Mouse (Mus musculus): ENCODE results near the gene Cdk19. TPM values are rescaled to one million over a fixed set of nuclear protein-coding genes. Genes with fewer than 3 reads are reported as not detected.
"Not testable (repeated sequence)": the region's sequence is repeated elsewhere in the genome, so short reads cannot be mapped to it uniquely, and the experiment has no call there.

Gene Cdk19
- total RNA-seq, 2 experiments from 2014 or later, result 6.9 to 16.6 TPM

DNA sequence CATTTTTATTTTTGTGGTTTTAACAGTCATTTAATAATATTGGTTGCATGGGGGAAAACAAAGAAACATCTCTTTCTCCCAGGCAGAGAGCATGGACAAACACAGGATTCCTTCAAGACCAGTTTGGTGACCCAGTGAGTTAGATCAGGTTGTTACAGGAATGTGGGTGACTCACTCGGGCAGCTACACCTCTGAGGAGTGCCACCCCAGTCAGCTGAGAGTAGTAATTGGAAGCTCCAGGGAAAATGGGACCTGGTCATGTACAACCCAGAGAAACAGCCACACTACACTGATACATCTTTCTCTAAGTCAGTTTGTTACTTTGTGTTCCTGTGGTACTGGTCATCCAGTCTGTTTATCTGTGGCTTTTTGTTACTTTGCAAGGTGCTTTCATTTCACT is 40.3 kb downstream of the Cdk19 start:
- no peak for DNase-seq
- intact Hi-C loops (cut with DNase I), result no loop called here

DNA sequence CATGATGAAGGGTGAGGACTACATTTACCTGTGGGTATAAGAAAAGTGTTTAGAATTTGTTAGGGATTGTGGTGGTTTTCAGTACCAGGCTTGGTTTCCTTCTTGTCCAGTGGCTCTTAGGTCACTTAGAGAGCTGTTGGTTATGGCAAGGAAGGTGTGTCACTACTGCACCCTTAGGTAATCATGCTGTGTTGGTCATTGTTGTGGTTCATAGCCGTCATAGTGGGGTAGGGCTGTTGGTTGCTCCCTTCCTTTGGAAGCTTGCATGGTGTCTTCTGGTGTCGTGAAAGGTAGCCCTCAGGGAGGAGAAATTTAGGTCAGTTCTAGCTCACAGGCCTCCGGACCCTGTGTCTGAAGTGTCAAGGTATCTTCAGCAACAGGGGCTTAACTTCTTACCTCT is 46.0 kb downstream of the Cdk19 start:
- intact Hi-C loops (cut with DNase I), result no loop called here
- no peak for DNase-seq

DNA sequence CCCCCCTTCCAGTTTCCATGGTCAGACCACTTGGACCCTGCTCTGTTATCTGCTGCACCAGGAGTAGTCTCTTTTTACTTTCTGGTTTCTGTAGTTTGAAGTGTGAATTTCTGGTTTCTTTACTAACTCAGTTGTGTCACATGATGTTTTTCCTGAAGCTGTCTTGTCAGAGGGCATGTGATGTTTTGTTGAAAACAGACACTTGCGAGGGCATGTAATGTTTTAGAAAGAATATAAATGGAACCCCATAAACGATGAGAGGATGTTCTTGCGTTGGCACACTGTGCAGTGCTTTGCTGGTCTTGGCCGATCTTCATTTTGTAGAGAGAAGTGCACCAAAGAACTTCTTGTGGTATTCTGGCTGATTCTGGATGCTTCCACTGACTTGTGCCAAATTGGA is 46.8 kb downstream of the Cdk19 start:
- DNase-seq, result no peak
- intact Hi-C loops (cut with DNase I), result no loop called here

DNA sequence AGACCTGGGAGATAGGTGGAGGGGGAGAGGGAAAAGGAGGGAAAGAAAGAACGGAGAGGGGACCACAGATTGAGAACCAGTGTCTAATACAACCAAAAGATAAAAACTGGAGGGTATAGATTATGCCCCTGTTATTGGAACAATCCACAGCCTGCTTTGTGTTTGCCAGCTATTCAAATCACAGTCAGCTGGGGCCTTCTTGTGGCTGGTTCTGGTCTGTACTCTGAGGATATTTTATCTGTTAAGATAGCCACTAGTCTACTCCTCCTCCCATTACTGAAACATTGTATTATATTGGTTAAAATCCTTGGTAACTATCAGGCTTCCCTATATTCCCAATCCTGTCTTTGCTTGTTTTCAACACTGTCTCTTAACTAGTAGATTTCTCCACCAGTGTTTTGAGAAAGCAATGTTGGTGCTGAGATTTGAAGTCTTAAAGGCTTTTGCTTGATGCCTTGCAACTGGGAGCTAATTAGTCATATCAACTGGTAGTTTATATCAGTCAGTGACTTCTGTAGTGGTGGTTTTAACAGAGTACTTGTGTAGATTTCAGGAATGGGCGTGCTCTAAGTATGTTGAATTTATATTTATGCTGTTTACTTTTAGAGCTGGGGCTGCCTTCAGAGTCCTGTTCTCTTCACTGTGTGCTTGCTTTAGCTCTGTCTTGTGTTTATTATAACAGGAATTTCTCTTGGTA is 54.2 kb downstream of the Cdk19 start:
- intact Hi-C loops (cut with DNase I), result no loop called here
- no peak for DNase-seq

DNA sequence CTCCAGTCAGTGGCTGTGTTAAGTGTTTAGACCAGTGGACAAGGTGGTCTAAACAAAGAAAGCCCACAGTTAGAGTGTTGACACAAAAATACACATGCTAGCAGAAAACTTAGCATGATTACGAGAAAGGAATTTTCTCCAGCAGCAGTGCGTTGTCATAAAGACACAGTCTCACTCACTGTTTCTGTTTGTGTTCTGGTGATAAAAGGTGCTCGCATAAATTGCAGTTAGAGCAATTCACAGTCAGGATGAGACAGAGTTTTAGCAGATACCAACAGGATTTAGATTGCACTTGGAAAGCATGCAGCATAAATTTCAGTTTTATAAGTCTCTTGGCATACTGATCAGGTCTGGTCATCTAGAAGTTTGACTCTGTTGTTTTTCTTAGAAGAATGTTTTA is 59.5 kb downstream of the Cdk19 start:
- intact Hi-C loops (cut with DNase I), result no loop called here
- DNase-seq, result no peak

DNA sequence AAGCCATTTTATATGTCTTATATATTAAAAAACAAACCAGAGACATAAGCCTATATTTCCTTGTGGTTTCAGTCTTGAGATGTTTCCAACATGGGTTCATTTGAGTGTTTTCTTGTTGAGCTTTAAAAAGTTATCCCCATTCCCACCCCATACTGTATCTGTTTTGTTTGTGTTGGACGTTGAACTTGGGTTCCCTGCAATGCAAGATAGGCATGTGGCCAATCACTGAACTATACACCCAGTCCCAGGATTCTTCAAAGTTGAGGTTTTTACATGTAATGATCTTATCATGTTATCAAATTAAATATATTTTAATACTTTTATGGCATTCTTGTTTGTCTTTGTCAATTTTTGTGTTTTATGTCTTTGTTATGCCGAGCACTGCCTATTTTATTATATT is 60.0 kb downstream of the Cdk19 start:
- intact Hi-C loops (cut with DNase I), result no loop called here
- DNase-seq, result no peak

DNA sequence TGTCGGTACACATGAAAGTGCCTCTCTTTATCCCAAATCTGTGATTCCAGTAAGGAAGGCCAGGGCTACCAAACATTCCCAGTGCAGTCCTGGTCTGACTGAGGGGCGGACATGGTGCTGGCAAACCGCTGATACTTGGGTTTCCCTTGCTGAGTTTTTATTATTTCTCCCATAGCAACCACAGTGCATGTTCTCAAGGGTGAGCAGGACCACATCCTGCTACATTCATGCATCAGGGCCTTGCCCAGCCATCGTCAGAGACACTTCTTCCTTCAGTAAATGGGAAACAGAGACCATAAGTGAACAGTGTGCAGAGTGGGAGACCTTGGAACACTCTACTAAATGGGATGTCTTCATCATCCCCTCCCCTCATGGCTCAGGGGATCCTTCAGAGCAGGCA is 60.9 kb downstream of the Cdk19 start:
- intact Hi-C loops (cut with DNase I), result no loop called here
- no peak for DNase-seq

DNA sequence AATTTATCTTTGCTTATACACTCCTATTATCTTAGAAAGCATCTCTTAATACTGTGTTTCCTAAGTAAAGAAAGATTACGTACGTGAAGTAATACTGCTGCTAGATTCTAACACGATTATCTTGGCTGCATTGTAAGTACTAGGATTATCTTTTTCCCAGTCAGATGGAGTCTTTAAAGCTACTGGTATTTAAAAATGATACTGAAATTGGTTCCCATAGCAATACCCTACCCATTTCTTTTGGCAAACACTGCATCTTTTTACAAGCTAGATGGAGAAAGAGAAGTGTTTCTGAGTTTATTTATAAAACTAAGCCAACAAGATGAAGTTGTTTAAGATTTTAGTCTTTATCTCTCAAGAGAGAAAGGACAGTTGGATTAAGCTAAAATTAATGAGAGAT is 67.3 kb downstream of the Cdk19 start:
- intact Hi-C loops (cut with DNase I), result no loop called here
- no peak for DNase-seq

DNA sequence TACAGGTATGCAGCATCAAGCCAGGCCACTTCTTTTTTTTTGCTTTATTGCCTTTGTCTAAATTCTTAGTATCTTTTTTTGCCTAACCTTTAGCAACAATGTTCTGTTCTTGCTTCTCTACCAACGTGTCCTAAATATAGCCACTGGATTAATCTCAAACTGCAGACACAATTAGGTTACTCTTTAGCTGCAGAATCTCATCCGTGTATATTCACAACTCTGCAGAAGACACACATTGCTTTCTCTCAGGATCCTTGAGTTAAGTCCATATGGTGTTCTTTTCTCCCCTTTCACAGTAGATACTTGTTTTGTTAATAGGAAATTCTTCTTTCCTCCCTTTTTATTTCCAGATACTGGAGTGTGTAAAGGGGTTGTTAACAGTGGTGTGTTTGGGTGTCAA is 70.0 kb downstream of the Cdk19 start:
- intact Hi-C loops (cut with DNase I), result no loop called here
- DNase-seq, result no peak

DNA sequence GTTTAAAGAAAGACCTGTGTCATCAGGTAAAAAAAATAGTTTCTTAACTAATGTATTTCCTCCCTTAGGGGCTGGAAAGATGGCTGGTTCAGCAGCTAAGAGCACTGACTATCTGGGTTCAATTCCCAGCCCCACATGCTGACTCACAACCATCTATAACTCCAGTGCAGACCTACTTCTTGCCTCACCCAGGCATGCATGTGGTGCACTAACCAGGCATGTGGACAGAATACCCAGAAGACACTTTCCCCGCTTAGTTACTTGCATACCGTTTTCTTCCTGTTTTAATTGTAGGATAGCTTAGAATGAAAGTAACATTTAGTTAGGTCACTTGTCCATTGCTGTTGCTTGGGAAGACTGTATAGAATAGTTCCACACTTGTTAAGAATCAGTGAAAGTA is 72.0 kb downstream of the Cdk19 start:
- intact Hi-C loops (cut with DNase I), result no loop called here
- no peak for DNase-seq

DNA sequence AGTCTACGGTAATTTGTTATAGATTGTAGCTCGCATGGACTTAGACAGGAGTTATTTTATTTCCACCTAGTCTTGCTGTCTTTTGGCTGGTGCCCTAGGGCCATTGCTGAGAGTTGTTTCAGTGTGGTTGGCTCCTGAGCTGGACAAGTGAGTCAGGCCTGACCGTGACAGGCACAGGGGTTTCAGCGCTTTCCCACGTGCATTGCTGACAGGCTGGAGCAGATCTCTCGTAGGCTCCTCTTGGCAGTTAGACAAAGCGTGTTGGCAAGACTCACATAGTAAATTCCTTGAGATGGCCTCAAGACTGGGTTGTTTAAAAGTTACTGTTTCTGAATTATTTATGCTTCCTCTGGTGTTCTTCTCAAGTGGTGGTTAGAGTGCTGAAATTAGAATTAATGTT is 77.6 kb downstream of the Cdk19 start:
- intact Hi-C loops (cut with DNase I), result no loop called here
- no peak for DNase-seq

DNA sequence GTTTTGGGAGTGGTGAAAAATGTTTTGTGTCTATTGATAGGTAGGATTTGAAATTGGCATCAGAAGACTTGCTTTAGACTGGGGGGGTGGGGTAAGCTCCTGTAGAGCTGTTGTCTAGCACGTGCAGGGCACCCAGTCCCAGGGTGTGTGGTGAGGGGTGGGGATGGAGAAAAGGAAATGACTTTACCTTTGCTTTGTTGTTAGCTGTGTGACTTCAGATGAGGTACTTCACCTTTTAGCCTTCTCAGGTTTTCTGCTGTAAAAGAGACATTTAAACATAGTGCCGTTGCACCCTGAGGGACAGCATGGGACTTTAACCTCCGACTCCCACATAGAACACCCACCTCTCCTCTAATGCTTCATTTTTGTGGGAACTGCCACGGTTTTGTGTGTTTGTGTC is 80.5 kb downstream of the Cdk19 start:
- no peak for DNase-seq
- intact Hi-C loops (cut with DNase I), result no loop called here

DNA sequence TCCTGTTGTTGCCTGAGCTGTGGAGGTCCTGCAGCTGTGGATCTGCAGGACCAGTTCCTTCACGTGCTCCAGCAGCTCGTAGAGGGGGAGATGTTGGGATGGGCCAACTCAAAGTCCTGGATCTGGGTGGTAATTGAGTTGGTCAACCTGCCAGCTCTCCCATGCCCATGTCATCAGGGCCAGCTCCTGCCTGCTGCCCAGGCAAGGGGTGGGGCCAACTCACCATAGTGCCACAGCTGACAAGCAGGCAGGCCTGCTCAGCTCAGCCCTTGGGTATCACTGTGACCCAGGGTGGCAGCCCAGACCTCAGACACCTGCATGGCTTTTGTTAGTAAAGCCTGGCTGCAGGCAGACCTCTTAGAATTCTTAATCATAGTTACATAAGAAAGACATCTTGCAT is 81.3 kb downstream of the Cdk19 start:
- no peak for DNase-seq
- intact Hi-C loops (cut with DNase I), result no loop called here

DNA sequence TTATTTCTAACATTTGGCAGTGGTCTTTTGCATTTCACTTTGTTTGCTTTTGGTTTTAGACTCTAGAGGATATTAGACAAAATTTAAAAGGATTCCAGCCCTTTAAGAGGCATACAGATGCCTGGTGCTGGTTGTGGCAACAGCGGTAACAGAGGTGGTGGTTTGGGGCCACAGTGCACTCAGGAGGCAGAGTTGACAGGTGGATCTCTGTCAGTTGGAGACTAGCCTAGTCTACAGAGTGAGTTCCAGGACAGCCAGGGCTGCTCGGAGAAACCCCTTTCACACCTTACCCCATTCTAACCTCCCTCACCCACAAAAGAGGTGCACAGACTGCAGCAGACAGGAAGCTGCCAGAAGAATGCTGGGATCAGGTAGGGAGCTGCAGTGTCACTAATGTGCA is 82.4 kb downstream of the Cdk19 start:
- DNase-seq, result no peak
- intact Hi-C loops (cut with DNase I), result no loop called here

DNA sequence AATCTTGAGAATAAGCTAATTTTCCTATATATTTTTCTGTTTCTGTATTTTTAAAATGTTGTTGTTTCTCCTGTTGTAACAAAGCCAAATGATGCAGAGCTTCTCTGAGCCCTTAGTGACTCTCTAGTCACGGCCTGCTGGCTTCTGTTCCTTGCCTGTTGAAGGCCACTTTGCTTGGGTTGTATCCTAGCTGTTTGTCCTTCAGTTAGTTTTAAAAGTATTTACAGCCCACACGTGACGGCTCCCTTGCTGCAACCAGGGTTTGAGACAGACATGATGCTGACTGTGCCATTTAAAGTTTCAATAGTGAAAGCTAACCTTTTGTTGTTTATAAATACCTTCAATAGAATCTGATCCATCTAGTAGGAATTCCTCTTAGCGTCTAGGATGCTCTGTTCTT is 83.3 kb downstream of the Cdk19 start:
- DNase-seq, result no peak
- intact Hi-C loops (cut with DNase I), result no loop called here

DNA sequence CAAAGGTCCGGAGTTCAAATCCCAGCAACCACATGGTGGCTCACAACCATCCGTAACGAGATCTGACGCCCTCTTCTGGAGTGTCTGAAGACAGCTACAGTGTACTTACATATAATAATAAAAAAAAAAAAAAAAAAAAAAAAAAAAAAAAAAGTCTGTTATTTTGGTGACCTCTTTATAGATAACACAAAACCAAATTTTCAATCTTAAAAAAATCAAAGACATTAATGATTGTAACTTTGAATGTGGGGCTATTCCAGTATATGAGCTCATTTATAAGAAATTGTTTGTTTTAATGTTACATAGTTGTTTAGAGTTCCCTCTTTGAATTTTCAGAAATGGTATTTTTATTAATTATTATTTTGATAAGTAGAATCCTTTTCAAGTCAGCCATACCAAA is 85.1 kb downstream of the Cdk19 start:
- intact Hi-C loops (cut with DNase I), result not testable (repeated sequence)

DNA sequence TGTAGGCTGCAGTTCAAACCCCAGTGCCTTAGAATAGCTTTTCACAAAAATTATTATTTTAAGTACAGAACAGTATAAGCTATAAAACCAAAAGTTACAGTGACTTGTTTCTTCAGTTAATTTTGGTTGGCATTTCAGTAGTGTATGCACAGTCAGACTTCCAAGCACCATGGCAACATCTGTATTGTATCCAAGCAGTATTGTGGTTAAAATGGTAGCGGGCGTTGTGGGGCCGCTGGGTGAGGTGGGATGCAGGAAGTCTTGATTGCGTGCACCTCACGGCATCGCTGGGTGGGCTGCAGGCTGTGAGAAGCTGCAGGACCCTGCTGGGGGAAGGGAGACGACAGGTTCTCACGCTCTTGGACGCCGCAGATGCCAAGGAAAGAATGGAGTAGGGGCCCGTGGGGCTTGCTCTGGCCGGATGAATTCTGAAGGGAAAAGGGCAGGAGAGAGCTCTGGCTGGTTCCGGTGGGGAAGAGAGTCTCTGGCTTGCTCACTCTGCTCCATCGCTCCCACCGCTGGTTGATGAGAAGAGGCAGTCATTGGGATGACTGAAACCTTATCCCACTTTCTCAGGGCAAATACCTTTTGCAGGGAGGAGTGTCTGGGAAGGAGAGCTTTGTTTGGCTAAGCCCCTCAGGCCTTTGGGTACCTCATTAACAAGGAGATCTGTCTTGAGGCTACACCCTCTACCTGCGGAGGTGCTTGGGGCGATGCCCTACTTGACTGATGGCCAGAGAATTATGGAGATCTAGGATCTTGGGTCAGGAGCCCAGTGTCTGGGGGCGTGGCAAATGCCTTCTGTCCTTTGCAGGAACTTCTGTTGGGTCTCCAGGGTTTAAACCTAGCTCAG is 86.1 kb downstream of the Cdk19 start:
- intact Hi-C loops (cut with DNase I), result no loop called here
- DNase-seq, result no peak

More for the DNA sequence above, 85.1 kb downstream of the Cdk19 start:
- not testable (repeated sequence) for DNase-seq

DNA sequence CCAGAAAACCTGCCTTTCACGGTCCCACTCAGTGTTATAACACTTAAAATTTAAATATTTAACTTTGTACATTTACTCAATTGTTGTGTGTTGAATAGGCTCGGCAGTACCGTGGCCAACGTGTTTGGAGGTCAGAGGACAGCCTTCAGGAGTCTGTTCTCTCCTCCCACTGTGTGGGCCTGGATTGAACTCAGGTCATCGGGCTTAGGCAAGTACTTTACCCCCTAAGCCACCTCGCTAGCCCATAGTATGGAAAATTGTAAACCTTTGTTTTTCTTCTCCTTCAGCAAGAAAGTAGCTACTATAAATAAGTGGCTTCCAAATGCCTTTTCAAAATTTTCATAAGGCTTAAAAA is 86.7 kb downstream of the Cdk19 start:
- DNase-seq, result no peak
- intact Hi-C loops (cut with DNase I), result no loop called here

DNA sequence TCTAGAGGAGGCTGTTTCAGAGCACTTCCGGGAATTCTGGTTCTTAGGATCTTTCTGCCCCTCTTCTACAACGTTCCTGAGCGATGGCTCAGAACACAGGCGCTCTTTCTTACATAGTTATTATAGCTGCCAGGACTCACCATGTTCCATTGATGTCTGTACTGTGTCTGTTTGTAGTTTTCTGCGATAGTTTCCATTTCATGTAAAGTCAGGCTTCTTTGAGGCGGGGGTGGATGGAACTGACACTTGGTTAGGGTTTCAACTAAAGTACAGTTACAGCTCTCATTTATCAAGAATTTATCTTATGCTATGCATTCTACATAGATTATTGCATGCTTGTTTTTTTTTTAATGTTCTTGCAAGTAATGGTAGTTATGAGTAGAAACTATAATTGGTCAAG is 89.3 kb downstream of the Cdk19 start:
- no peak for DNase-seq
- intact Hi-C loops (cut with DNase I), result no loop called here

DNA sequence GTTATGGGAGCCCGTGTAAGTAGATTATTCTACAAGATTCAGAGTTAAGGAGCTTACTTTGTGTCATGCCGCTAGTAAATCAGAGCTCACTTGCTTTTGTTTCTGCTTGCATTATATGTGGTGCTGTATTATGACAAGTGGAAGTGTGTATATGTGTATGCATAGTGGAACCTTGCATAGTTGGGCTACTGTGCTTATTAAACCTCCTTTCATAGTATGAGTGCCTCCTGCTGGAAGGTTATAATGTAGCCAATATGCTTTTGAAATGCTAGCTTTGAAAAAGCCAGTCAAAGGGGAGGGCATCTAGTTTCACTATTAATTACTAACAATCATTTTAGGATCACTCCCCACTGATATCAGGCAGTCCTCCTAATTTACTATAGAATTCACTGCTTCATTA is 89.7 kb downstream of the Cdk19 start:
- intact Hi-C loops (cut with DNase I), result no loop called here
- DNase-seq, result no peak

DNA sequence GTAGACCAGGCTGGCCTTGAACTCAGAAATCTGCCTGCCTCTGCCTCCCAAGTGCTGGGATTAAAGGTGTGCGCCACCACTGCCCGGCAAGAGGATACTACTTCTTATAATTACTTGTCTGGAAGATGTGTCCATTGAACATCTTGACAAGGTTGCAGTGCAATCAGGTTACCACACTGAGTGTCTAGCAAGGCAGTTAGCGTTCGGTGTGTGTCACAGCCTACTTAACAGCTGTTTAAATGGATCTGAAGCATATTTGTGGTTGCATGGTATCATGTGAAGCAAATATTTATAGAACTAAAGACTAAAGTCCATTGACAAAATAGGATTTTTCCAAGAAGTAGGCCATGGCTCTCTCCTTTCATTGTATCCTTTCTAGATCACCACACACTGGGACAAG is 90.8 kb downstream of the Cdk19 start:
- intact Hi-C loops (cut with DNase I), result no loop called here
- DNase-seq, result no peak

DNA sequence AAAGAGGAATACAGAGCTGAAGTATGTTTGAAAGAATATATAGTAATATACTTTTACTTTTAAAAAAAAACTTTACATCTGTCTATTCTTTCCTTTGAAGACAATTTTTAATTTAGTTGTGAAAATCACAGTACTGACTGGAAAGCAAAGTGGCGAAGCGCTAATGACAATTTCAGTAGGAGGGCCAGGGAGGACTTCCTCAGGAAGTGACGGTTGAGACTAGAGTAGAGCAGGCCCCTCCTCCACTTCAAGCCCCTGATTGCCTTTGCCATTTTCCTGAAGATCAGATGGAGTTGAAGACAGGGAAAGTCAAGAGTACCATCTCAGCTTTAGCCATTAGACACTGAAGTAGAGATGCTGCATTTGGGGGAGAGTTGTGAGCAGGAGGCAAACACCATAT is 92.6 kb downstream of the Cdk19 start:
- intact Hi-C loops (cut with DNase I), result no loop called here
- no peak for DNase-seq

Measured in gastrocnemius, postnatal 36 days (tissue).